Mouse (Mus musculus): ENCODE data around the gene 1700031F05Rik. TPM values are rescaled to one million over a fixed set of nuclear protein-coding genes. Genes with fewer than 3 reads are reported as not detected.
"Not testable (repeated sequence)": the region's sequence is repeated elsewhere in the genome, so short reads cannot be mapped to it uniquely, and the experiment has no call there.

The 1700031F05Rik gene
- not detected in 2 replicates for polyA plus RNA-seq (2015; fragmentation: Nextera tagmentation; extraction: Ambion mirVana)

DNA sequence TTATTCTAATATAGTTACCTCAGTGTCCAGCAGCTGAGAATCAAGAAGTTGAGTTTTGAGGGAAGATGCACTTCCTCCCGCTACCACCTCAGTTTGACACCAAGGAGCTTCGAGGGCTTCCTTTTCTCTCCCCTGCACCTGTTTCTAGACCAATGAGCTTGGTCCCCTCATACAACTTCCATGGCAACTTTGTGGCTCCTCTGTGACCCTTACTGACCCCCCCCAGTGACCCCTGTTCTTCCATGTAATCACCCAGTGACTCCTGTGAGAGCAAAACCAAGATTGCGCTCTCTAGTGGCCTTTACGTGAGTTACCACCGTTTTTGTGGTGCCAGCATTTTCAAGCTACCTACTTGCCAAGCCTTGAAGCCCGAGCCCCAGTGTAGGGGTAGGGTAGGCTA, at the start of gene 1700031F05Rik:
1700031F05Rik (minus strand) TSS at position 101 of the 400 bp plus-strand sequence.
- no peak within 1 kb of the TSS for H3K4me3 ChIP-seq (ENCODE audit: low read length)
- 87% methylated on average over 6 of the region's 6 CpGs for WGBS
- no peak for ATAC-seq
- H3K4me2 ChIP-seq (ENCODE audit: low read depth, low read length), result no peak within 1 kb of the TSS
- H3K27me3 ChIP-seq (replicated peaks; ENCODE audit: control insufficient read depth, insufficient read depth, low read length), result no peaks in the 10 kb centered on the region
- H3K27ac ChIP-seq (ENCODE audit: low read length), result no peak within 1 kb of the TSS
- no peak within 1 kb of the TSS for H3K9ac ChIP-seq (ENCODE audit: low read depth, low read length)
- H3K4me1 ChIP-seq (ENCODE audit: control insufficient read depth, insufficient read depth, low read length), result no peaks in the 10 kb centered on the region
- H3K36me3 ChIP-seq (ENCODE audit: control insufficient read depth, insufficient read depth, low read length), result no peaks in the 10 kb centered on the region
- no peaks in the 10 kb centered on the region for H3K9me3 ChIP-seq (ENCODE audit: control insufficient read depth, low read length)

DNA sequence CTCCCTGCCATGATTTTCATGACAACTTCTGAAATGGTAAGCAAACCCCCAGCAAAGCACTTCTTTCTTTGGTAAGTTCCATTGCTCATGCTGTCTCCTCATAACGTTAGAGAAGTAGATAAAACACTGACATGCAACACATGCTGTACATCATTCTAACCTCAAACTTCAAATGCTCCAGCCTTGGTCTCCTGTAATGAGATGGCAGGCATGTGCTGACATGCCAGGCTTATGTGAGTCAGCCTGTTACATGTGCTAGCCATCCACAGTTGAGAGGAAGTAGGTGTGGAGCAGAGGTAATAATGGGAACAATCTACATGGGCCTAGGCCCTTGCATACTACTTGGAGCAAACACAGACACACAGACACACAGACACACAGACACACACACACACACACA, 47.1 kb upstream of the 1700031F05Rik start:
- not testable (repeated sequence) for H3K27me3 ChIP-seq (replicated peaks; ENCODE audit: control insufficient read depth, insufficient read depth, low read length); H3K4me2 ChIP-seq (ENCODE audit: low read depth, low read length); H3K9ac ChIP-seq (ENCODE audit: low read depth, low read length); H3K4me3 ChIP-seq (ENCODE audit: low read length); H3K27ac ChIP-seq (ENCODE audit: low read length); ATAC-seq; H3K4me1 ChIP-seq (ENCODE audit: control insufficient read depth, insufficient read depth, low read length); H3K9me3 ChIP-seq (ENCODE audit: control insufficient read depth, low read length); H3K36me3 ChIP-seq (ENCODE audit: control insufficient read depth, insufficient read depth, low read length)
- 87% methylated on average over 1 of the region's 1 CpGs for WGBS

DNA sequence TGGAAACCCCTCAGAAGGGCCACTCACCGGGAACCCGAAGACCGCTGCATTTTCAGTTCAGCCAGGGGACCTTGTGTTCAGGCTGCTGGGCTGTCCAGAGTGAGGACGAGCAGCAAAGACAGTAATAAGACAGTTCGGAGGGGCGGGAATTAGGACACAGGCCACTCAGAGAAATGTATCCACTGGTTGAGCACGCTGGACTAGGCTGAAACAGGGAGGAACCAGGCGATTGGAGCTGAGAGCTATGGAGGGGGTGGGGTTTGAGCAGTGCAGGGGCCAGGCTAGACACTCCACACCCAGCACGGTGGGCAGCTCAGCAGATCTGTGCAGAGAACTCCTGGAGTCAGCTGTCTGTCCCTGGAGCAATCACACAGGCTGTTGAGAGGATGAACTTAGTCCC, 40.8 kb upstream of the 1700031F05Rik start, which contains the start of the genes Dmrtc1a and 1700011M02Rik:
Dmrtc1a (minus strand) TSS at position 101 of the 400 bp plus-strand sequence.
1700011M02Rik (plus strand) TSS at position 319 of the 400 bp plus-strand sequence.
- H3K9ac ChIP-seq (ENCODE audit: low read depth, low read length); H3K4me2 ChIP-seq (ENCODE audit: low read depth, low read length); H3K36me3 ChIP-seq (ENCODE audit: control insufficient read depth, insufficient read depth, low read length); H3K9me3 ChIP-seq (ENCODE audit: control insufficient read depth, low read length); ATAC-seq; H3K4me3 ChIP-seq (ENCODE audit: low read length); H3K27me3 ChIP-seq (replicated peaks; ENCODE audit: control insufficient read depth, insufficient read depth, low read length); H3K4me1 ChIP-seq (ENCODE audit: control insufficient read depth, insufficient read depth, low read length); H3K27ac ChIP-seq (ENCODE audit: low read length): not testable (repeated sequence)
- 75% methylated on average over 6 of the region's 9 CpGs for WGBS

DNA sequence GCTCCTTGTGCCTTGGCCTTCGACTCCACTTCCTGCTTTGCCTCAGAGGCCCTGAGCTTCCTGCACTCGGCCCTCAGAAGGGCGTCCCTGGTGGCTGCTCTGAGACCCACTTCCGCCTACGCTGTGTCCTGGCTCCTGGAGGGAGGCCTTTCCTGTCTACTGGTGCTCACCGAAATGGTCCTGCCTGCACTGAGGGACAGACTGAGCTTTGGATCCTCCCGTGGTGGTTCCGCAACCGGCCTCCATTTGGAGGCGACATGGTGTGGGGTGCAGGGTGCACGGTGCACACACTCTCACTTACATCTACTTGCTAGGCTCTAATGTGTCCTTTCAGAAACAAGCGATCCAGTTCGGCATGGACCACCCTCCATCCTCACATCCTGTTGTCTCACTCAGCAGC, 13.3 kb downstream of the 1700031F05Rik start, which contains the start of gene Dmrtc1c2:
Dmrtc1c2 (minus strand) TSS at position 101 of the 400 bp plus-strand sequence.
- not testable (repeated sequence) for H3K4me1 ChIP-seq (ENCODE audit: control insufficient read depth, insufficient read depth, low read length); ATAC-seq; H3K36me3 ChIP-seq (ENCODE audit: control insufficient read depth, insufficient read depth, low read length); H3K27me3 ChIP-seq (replicated peaks; ENCODE audit: control insufficient read depth, insufficient read depth, low read length); H3K9ac ChIP-seq (ENCODE audit: low read depth, low read length); H3K9me3 ChIP-seq (ENCODE audit: control insufficient read depth, low read length); H3K27ac ChIP-seq (ENCODE audit: low read length); H3K4me3 ChIP-seq (ENCODE audit: low read length); H3K4me2 ChIP-seq (ENCODE audit: low read depth, low read length)
- 88% methylated on average over 2 of the region's 13 CpGs for WGBS

GRCm38 (mm10) chrX:102812311-102812710, 55.5 kb downstream of the 1700031F05Rik start:
- WGBS, result 55% methylated on average over 4 of the region's 4 CpGs
- no peak overlapping the region for H3K4me3 ChIP-seq (ENCODE audit: low read length)
- H3K36me3 ChIP-seq (ENCODE audit: control insufficient read depth, insufficient read depth, low read length), result no peaks in the 10 kb centered on the region
- no peak overlapping the region for H3K27ac ChIP-seq (ENCODE audit: low read length)
- 0 out of 2 replicates have a peak, but pooled peaks cover 3% of the 10 kb centered on the region for H3K27me3 ChIP-seq (replicated peaks; ENCODE audit: control insufficient read depth, insufficient read depth, low read length)
- H3K9me3 ChIP-seq (ENCODE audit: control insufficient read depth, low read length), result no peaks in the 10 kb centered on the region
- H3K4me1 ChIP-seq (ENCODE audit: control insufficient read depth, insufficient read depth, low read length), result no peaks in the 10 kb centered on the region
- ATAC-seq, result no peak
- no peak overlapping the region for H3K9ac ChIP-seq (ENCODE audit: low read depth, low read length)
- H3K4me2 ChIP-seq (ENCODE audit: low read depth, low read length), result no peak overlapping the region

Other genes with a start within 250 kb of the 1700031F05Rik start
- gene Phka1, start 223.7 kb downstream of the 1700031F05Rik start, polyA plus RNA-seq (2015; fragmentation: Nextera tagmentation; extraction: Ambion mirVana), result 4.4 TPM in 2 replicates
- gene Gm3880, start 181.0 kb downstream of the 1700031F05Rik start, polyA plus RNA-seq (2015; fragmentation: Nextera tagmentation; extraction: Ambion mirVana), result not detected in 2 replicates
- gene Gm9112, start 160.3 kb downstream of the 1700031F05Rik start, polyA plus RNA-seq (2015; fragmentation: Nextera tagmentation; extraction: Ambion mirVana), result 0.37 TPM in 1 of 2 replicates, not detected in the other
- not detected in 2 replicates for gene Dmrtc1b, start 160.1 kb downstream of the 1700031F05Rik start, polyA plus RNA-seq (2015; fragmentation: Nextera tagmentation; extraction: Ambion mirVana)
- not detected in 2 replicates for gene Dmrtc1c1, start 65.0 kb downstream of the 1700031F05Rik start, polyA plus RNA-seq (2015; fragmentation: Nextera tagmentation; extraction: Ambion mirVana)
- gene Dmrtc1c2, start 13.4 kb downstream of the 1700031F05Rik start, polyA plus RNA-seq (2015; fragmentation: Nextera tagmentation; extraction: Ambion mirVana), result not detected in 2 replicates
- gene Dmrtc1a, start 40.7 kb upstream of the 1700031F05Rik start, polyA plus RNA-seq (2015; fragmentation: Nextera tagmentation; extraction: Ambion mirVana), result 0.26 and 0.87 TPM in 2 replicates
- not detected in 2 replicates for gene 1700011M02Rik, start 40.9 kb upstream of the 1700031F05Rik start, polyA plus RNA-seq (2015; fragmentation: Nextera tagmentation; extraction: Ambion mirVana)
- gene 1700018G05Rik, start 60.4 kb upstream of the 1700031F05Rik start, polyA plus RNA-seq (2015; fragmentation: Nextera tagmentation; extraction: Ambion mirVana), result not detected in 2 replicates